Mouse (Mus musculus): Measurements from ENCODE around the gene Zfp280c. TPM values are rescaled to one million over a fixed set of nuclear protein-coding genes. Genes with fewer than 3 reads are reported as not detected.

Gene Zfp280c
- polyA plus RNA-seq, 1 experiment from 2014 or later, result 4.5 TPM

DNA sequence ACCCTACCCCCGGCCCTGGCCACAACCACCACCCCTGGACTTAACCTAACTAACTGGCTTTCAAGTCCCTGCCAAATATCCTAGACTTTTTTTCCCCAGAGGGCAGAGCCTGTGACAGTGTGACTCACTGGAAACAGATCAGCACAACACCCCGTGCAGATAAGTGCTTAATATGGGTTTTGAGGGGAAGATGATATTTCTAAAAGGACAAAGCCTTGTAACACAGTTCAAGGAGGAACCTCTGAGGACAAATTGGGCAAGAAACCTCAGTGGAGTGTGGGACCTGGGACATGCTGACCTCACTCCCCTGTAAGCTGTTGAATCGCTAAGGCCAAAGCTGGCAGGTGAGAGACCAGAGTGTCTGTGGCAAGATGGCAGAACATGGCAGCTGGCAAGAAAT is 72.7 kb downstream of the Zfp280c start:
- Histone ChIP-seq H3K4me3 (ENCODE audit: inconsistent target) (no peak overlapping the region), H3K36me3 (ENCODE audit: inconsistent target) (no peaks in the 10 kb centered on the region), H3K79me2 (ENCODE audit: inconsistent target) (no peaks in the 10 kb centered on the region), H3K27ac (peak overlapping the region; percentile 42)
- 43% methylated on average over 2 of the region's 3 CpGs for WGBS (ENCODE audit: missing documents)

- no peak overlapping the region for H3K27ac ChIP-seq
- no peaks in the 10 kb centered on the region for H3K36me3 ChIP-seq (ENCODE audit: inconsistent target)
- H3K4me3 ChIP-seq (ENCODE audit: inconsistent target), result no peak overlapping the region
- 39% methylated on average over 14 of the region's 20 CpGs for WGBS (ENCODE audit: missing documents)
- no peaks in the 10 kb centered on the region for H3K79me2 ChIP-seq (ENCODE audit: inconsistent target)
Observed at GRCm38 (mm10) chrX:48519549-48520085, 74.7 kb downstream of the Zfp280c start.

- no peaks in the 10 kb centered on the region for H3K79me2 ChIP-seq (ENCODE audit: inconsistent target)
- no peaks in the 10 kb centered on the region for H3K36me3 ChIP-seq (ENCODE audit: inconsistent target)
- no peak within 1 kb of the TSS for H3K27ac ChIP-seq
- 41% methylated on average over 25 of the region's 33 CpGs for WGBS (ENCODE audit: missing documents)
- no peak within 1 kb of the TSS for H3K4me3 ChIP-seq (ENCODE audit: inconsistent target)
Observed at GRCm38 (mm10) chrX:48518808-48519548, 75.3 kb downstream of the Zfp280c start, which contains the start of gene Rab33a. Rab33a (plus strand) TSS chrX:48519285.

GRCm38 (mm10) chrX:48518211-48518807 is 76.0 kb downstream of the Zfp280c start:
- no peaks in the 10 kb centered on the region for H3K36me3 ChIP-seq (ENCODE audit: inconsistent target)
- H3K27ac ChIP-seq, result no peak overlapping the region
- 77% methylated on average over 11 of the region's 15 CpGs for WGBS (ENCODE audit: missing documents)
- H3K4me3 ChIP-seq (ENCODE audit: inconsistent target), result no peak overlapping the region
- H3K79me2 ChIP-seq (ENCODE audit: inconsistent target), result no peaks in the 10 kb centered on the region

GRCm38 (mm10) chrX:48513824-48514223 is 80.5 kb downstream of the Zfp280c start:
- WGBS (ENCODE audit: missing documents), result 26% methylated on average over 5 of the region's 13 CpGs
- no peaks in the 10 kb centered on the region for H3K36me3 ChIP-seq (ENCODE audit: inconsistent target)
- peak overlapping the region; percentile 41 for H3K4me3 ChIP-seq (ENCODE audit: inconsistent target)
- H3K27ac ChIP-seq, result peak overlapping the region; percentile 22; the same call in 1 of the 2 replicates
- H3K79me2 ChIP-seq (ENCODE audit: inconsistent target), result peaks cover 22% of the 10 kb centered on the region; the same call in 1 of the 2 replicates

GRCm38 (mm10) chrX:48513166-48513807 is 81.0 kb downstream of the Zfp280c start, which contains the start of gene Aifm1:
Aifm1 (minus strand) TSS chrX:48513563.
- Histone ChIP-seq H3K79me2 (ENCODE audit: inconsistent target) (peaks cover 22% of the 10 kb centered on the region; the same call in 1 of the 2 replicates), H3K27ac (peak within 1 kb of the TSS; percentile 48), H3K4me3 (ENCODE audit: inconsistent target) (peak within 1 kb of the TSS; percentile 67), H3K36me3 (ENCODE audit: inconsistent target) (no peaks in the 10 kb centered on the region)
- WGBS (ENCODE audit: missing documents), result 25% methylated on average over 32 of the region's 45 CpGs

DNA sequence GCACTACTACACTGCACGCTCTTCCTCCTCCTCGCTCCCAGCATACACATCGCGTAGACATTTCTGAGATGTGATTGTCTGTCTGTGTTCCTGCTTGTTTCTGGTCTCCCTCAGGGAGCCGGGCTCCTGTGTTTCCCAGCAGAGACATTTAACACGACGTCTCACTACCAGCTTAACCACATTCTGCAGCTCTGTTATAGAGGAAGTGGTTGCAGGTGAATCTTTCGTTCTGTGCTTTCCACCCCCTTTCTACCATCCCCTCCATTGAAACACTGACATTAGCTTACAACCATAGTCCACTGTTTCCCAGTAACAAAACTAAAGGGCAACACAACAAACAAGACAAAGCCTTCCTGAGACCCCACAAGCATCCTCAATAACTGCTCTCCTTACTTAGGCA is 100.5 kb downstream of the Zfp280c start:
- no peak overlapping the region for H3K4me3 ChIP-seq (ENCODE audit: inconsistent target)
- H3K36me3 ChIP-seq (ENCODE audit: inconsistent target), result no peaks in the 10 kb centered on the region
- H3K27ac ChIP-seq, result no peak overlapping the region
- WGBS (ENCODE audit: missing documents), result 71% methylated on average over 8 of the region's 8 CpGs
- no peaks in the 10 kb centered on the region for H3K79me2 ChIP-seq (ENCODE audit: inconsistent target)

Other genes with a start within 250 kb of the Zfp280c start
- gene Elf4, start 131.4 kb downstream of the Zfp280c start, polyA plus RNA-seq (2018), result 29.9 to 41.0 TPM (median 37.3 TPM) in 3 replicates
- 31.7 to 34.7 TPM (median 33.8 TPM) in 3 replicates for gene Aifm1, start 80.9 kb downstream of the Zfp280c start, polyA plus RNA-seq (2018)
- 0.85 to 1.0 TPM (median 1.0 TPM) in 3 replicates for gene Rab33a, start 75.2 kb downstream of the Zfp280c start, polyA plus RNA-seq (2018)
- gene Slc25a14, start 28.9 kb upstream of the Zfp280c start, polyA plus RNA-seq (2018), result 4.4 to 6.2 TPM (median 4.7 TPM) in 3 replicates
- not detected in 3 replicates for gene Gpr119, start 80.0 kb upstream of the Zfp280c start, polyA plus RNA-seq (2018)
- 3.2 to 8.2 TPM (median 6.5 TPM) in 3 replicates for gene Rbmx2, start 100.5 kb upstream of the Zfp280c start, polyA plus RNA-seq (2018)